ENCODE assay signal across 27 mouse cellular contexts in the genomic region with DNA sequence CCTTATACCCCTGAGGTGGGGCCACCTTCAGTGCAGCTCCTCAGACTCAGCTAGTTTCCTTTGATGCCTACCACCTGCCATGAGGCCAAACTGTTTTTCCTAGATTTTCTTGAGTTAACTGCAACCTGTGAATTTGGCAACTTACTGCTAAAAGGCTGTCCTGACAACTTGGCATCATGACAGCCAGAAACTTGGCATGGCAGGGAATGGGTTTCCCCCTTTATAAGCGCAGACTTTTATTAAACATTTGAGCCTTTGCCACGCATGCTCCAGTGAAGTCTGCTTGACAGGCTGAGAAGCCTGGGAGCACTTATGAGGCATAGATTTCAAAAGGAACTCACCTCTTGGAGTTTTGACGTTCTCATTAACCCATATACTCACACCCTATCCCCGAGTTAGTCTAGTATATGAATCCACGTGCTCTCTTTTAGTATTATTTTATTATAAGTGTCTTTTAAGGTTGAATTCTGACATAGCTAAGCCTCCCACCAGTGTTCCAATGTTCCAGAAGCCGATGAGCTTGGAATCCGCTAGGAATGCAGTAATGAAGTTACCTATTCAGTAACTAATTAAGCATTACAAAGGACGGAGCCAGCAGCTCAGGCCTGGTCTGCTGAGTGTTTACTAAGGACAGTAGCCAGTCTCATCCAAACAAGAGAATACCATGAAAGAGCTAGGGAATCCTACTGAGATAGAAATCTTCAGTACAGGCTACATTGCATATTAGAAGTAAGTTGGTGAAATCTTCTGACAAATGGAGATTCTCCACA. TPM values are rescaled to one million over a fixed set of nuclear protein-coding genes. Genes with fewer than 3 reads are reported as not detected.
DNase-seq lines count a peak whose midpoint lies in the region; ATAC-seq and TF ChIP-seq lines count a peak whose summit lies in the region.
"Had no signal": no experiment of that assay in that cellular context is flagged by ENCODE, and none has a peak within 500 bp of the region (broad histone marks: within the 10 kb centered on the region; RNA-seq: fewer than 3 reads in every experiment).

No protein-coding gene starts in this region.

- no peaks in the 10 kb centered on the region for H3K9me3 ChIP-seq in forebrain, embryonic 14.5 days (replicated peaks; ENCODE audit: control insufficient read depth, low read length)
- no peaks in the 10 kb centered on the region; the same call in 1 of the 2 replicates for H3K9me3 ChIP-seq in forebrain, embryonic 16.5 days (ENCODE audit: control insufficient read depth, low read length)
- H3K9me3 ChIP-seq: heart, embryonic 13.5 days; liver, embryonic 12.5 days; midbrain, embryonic 12.5 days; neural tube, embryonic 12.5 days had no signal

- WGBS in forebrain, embryonic 14.5 days: 56% methylated on average over 8 of the region's 8 CpGs
- WGBS in forebrain, embryonic 16.5 days: 45% methylated on average over 8 of the region's 8 CpGs
- 41% methylated on average over 8 of the region's 8 CpGs for WGBS in kidney, adult 2 months

- ATAC-seq in forebrain, embryonic 14.5 days: peak; percentile 27; the same call in 1 of the 2 replicates
- no peak; the same call in 1 of the 2 replicates for ATAC-seq in forebrain, embryonic 16.5 days
- ATAC-seq: hindbrain, embryonic 16.5 days; liver, embryonic 12.5 days; liver, postnatal 0 days had no signal

- TF ChIP-seq CTCF in kidney, adult 2 months (conservative IDR thresholded peaks at IDR 0.05; ENCODE audit: insufficient read depth, insufficient read length, low read depth, low read length): no peak

- TF ChIP-seq POLR2A in kidney, adult 2 months (IDR thresholded peaks at IDR 0.05; ENCODE audit: low read depth, low read length): no peak

- H3K27ac ChIP-seq in forebrain, embryonic 14.5 days (ENCODE audit: low read depth, low read length): no peak overlapping the region
- H3K27ac ChIP-seq in forebrain, embryonic 16.5 days (ENCODE audit: low read length): no peak overlapping the region
- no peak overlapping the region for H3K27ac ChIP-seq in kidney, adult 2 months (ENCODE audit: insufficient read depth, low read depth, low read length)
- H3K27ac ChIP-seq: heart, embryonic 13.5 days; left cerebral cortex, adult 2 months; liver, embryonic 12.5 days; midbrain, embryonic 12.5 days; neural tube, embryonic 12.5 days had no signal

- no peaks in the 10 kb centered on the region for H3K27me3 ChIP-seq in forebrain, embryonic 14.5 days (replicated peaks; ENCODE audit: control insufficient read depth, insufficient read depth, low read length)
- H3K27me3 ChIP-seq in forebrain, embryonic 16.5 days (replicated peaks; ENCODE audit: control insufficient read depth, insufficient read depth, low read length): no peaks in the 10 kb centered on the region
- no peaks in the 10 kb centered on the region for H3K27me3 ChIP-seq in kidney, adult 2 months (replicated peaks; ENCODE audit: control insufficient read depth, insufficient read depth, low read length)
- H3K27me3 ChIP-seq: heart, embryonic 13.5 days; liver, embryonic 12.5 days; megakaryocyte, embryonic 14.5 days; midbrain, embryonic 12.5 days; neural tube, embryonic 12.5 days had no signal

- no peak overlapping the region for H3K9ac ChIP-seq in forebrain, embryonic 14.5 days (ENCODE audit: low read length)
- H3K9ac ChIP-seq in forebrain, embryonic 16.5 days (replicated peaks; ENCODE audit: low read depth, low read length): no peak overlapping the region
- H3K9ac ChIP-seq: heart, embryonic 13.5 days; liver, embryonic 12.5 days; liver, postnatal 0 days; midbrain, embryonic 12.5 days; neural tube, embryonic 12.5 days had no signal

- intact Hi-C loops in left cerebral cortex, postnatal 4 days (cut with DNase I): no loop called here
- intact Hi-C loops in left cerebral cortex, postnatal 10 days (cut with DNase I): no loop called here

- no peak overlapping the region for H3K4me2 ChIP-seq in forebrain, embryonic 14.5 days (ENCODE audit: low read length)
- H3K4me2 ChIP-seq in forebrain, embryonic 16.5 days (ENCODE audit: low read length): no peak overlapping the region
- H3K4me2 ChIP-seq: heart, embryonic 13.5 days; liver, embryonic 12.5 days; midbrain, embryonic 12.5 days; neural tube, embryonic 12.5 days had no signal

- no peaks in the 10 kb centered on the region for H3K4me1 ChIP-seq in forebrain, embryonic 14.5 days (ENCODE audit: control insufficient read depth, insufficient read depth, low read length)
- no peaks in the 10 kb centered on the region for H3K4me1 ChIP-seq in forebrain, embryonic 16.5 days (replicated peaks; ENCODE audit: control insufficient read depth, insufficient read depth, low read length)
- peaks cover 6% of the 10 kb centered on the region; the same call in 1 of the 2 replicates for H3K4me1 ChIP-seq in kidney, adult 2 months (ENCODE audit: control insufficient read depth, insufficient read depth, low read length)
- H3K4me1 ChIP-seq: heart, embryonic 13.5 days; liver, embryonic 12.5 days; midbrain, embryonic 12.5 days; neural tube, embryonic 12.5 days had no signal

- no peaks in the 10 kb centered on the region for H3K36me3 ChIP-seq in forebrain, embryonic 14.5 days (ENCODE audit: control insufficient read depth, insufficient read depth, low read length)
- H3K36me3 ChIP-seq in forebrain, embryonic 16.5 days (ENCODE audit: control insufficient read depth, insufficient read depth): no peaks in the 10 kb centered on the region
- H3K36me3 ChIP-seq in kidney, adult 2 months (ENCODE audit: control insufficient read depth, insufficient read depth, low read length): no peaks in the 10 kb centered on the region
- H3K36me3 ChIP-seq: heart, embryonic 13.5 days; liver, embryonic 12.5 days; midbrain, embryonic 12.5 days; neural tube, embryonic 12.5 days had no signal

- peak; percentile 75 for DNase-seq in forebrain, embryonic 14.5 days (ENCODE audit: low spot score)
- peak; percentile 44 for DNase-seq in kidney, adult 2 months
- DNase-seq in kidney, postnatal 10 days: no peak
- peak; percentile 39 for DNase-seq in left cerebral cortex, postnatal 4 days
- DNase-seq in left cerebral cortex, postnatal 10 days (ENCODE audit: extremely low spot score in 1 of 2, low spot score in 2 of 2): no peak
- DNase-seq in layer of hippocampus, adult 18-20 months (ENCODE audit: low spot score in 2 of 2): no peak
- DNase-seq in testis, postnatal 14 days (ENCODE audit: low spot score): no peak
- DNase-seq: adrenal gland, adult 8-10 months; cerebellum, adult 9-11 months; heart, postnatal 10 days; layer of hippocampus, adult 9-11 months; liver, postnatal 0 days; lung, postnatal 36 days; right cerebral cortex, adult 18-20 months; spleen, adult 18-20 months; thymus, adult 18-20 months; thymus, postnatal 25 days had no signal

- H3K4me3 ChIP-seq in forebrain, embryonic 14.5 days (ENCODE audit: low read depth, low read length): no peak overlapping the region
- no peak overlapping the region for H3K4me3 ChIP-seq in forebrain, embryonic 16.5 days (replicated peaks; ENCODE audit: low read length)
- no peak overlapping the region for H3K4me3 ChIP-seq in kidney, adult 2 months (ENCODE audit: insufficient read depth, low read depth, low read length)
- H3K4me3 ChIP-seq: erythroblast, embryonic 14.5 days; heart, embryonic 13.5 days; left cerebral cortex, adult 2 months; liver, embryonic 12.5 days; megakaryocyte, embryonic 14.5 days; midbrain, embryonic 12.5 days; myocyte; neural tube, embryonic 12.5 days had no signal

RNA-seq across cellular contexts. Expression of a gene that starts 6.2 kb away (rescaled TPM):
- 98.1 and 105 TPM in 2 replicates for polyA plus RNA-seq in forebrain, embryonic 14.5 days (2014; fragmentation: Nextera tagmentation; extraction: Ambion mirVana)
- polyA plus RNA-seq in forebrain, embryonic 16.5 days (2015; fragmentation: Nextera tagmentation; extraction: Ambion mirVana): 73.3 and 74.0 TPM in 2 replicates
- 11.6 and 12.4 TPM in 2 replicates for polyA plus RNA-seq in kidney, adult 2 months (2012; rRNA removed)
- total RNA-seq in left cerebral cortex, postnatal 4 days (2021): 10 to 100 TPM; 78.4 to 90.2 TPM
- 10 to 100 TPM; 64.0 to 65.3 TPM for total RNA-seq in left cerebral cortex, postnatal 10 days (2021)
- total RNA-seq in layer of hippocampus, adult 18-20 months (2021): 10 to 100 TPM; 26.6 to 28.8 TPM

Comparison
In these comparisons a context has a peak if more than half of its experiments do, and no peak if none do; other contexts are left out.
1. DNase-seq: peak in forebrain, embryonic 14.5 days (single experiment), kidney, adult 2 months (single experiment) and left cerebral cortex, postnatal 4 days (single experiment); none in kidney, postnatal 10 days (single experiment), left cerebral cortex, postnatal 10 days (0 of 2), layer of hippocampus, adult 18-20 months (0 of 2) and testis, postnatal 14 days (single experiment).